Mouse (Mus musculus): ENCODE results near the gene Smtnl2.

DNA sequence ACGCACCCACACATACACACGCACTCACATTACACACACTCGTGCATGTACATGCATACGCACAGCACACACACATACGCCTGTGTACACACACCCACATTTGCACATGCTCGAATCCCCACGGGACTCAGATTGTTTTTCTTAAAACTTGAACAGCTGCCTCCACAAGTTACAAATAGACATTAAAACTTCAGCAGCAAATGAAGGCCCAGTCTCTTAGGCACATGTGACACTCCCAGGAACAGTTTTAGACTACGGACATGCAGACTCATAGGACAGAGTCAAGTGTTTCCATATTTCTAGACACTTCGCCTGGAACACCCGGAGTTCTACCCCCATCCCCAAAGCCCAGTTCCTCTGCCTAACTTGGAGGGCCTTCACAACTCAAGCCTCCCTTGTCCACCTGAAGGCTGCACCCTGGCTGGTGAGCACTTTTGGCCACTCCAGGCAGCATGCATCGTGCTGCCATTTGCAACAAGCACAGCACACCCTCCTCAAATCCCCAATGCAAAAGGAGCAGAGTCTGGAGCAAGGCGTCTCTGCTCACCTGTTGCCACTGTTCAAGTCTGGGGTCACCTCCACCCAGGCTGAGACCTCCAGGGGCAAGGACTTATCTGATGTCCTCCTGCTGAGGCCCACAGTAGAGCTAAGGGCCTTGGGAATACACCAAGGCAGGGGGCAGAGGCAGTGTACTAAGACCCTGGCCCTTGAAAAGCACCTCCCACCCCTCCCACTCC is 1.7 kb downstream of the Smtnl2 start:
- no peak for TF ChIP-seq EP300 (optimal IDR thresholded peaks at IDR 0.05)
- TF ChIP-seq CTCF (IDR thresholded peaks at IDR 0.05; ENCODE audit: low read depth), result no peak
